Mouse (Mus musculus): ENCODE data around the gene Ehbp1l1. TPM values are rescaled to one million over a fixed set of nuclear protein-coding genes. Genes with fewer than 3 reads are reported as not detected.

Gene Ehbp1l1
- polyA plus RNA-seq, 1 experiment from 2014 or later: 6.7 TPM

DNA sequence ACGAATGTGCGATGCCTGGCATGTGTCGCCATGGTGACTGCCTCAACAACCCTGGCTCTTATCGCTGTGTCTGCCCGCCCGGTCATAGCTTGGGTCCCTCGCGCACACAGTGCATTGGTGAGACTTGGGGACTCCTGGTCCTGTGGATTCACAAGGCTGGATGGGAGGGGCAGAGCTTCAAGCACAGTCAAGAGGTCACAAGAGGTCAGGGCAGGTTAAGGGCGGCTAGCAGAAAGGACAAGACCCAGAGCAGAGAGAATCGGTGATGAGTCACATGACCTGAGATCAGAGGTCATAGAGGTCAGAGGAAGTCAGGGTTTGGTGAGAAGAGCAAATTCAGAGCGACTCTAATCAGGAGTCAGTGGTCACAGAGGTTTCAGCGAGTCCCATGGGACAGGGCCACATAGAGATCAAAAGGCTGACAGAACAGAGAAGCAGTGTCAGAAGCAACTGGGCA is 20.8 kb upstream of the Ehbp1l1 start:
- ATAC-seq (ENCODE audit: low FRiP score): no peak

DNA sequence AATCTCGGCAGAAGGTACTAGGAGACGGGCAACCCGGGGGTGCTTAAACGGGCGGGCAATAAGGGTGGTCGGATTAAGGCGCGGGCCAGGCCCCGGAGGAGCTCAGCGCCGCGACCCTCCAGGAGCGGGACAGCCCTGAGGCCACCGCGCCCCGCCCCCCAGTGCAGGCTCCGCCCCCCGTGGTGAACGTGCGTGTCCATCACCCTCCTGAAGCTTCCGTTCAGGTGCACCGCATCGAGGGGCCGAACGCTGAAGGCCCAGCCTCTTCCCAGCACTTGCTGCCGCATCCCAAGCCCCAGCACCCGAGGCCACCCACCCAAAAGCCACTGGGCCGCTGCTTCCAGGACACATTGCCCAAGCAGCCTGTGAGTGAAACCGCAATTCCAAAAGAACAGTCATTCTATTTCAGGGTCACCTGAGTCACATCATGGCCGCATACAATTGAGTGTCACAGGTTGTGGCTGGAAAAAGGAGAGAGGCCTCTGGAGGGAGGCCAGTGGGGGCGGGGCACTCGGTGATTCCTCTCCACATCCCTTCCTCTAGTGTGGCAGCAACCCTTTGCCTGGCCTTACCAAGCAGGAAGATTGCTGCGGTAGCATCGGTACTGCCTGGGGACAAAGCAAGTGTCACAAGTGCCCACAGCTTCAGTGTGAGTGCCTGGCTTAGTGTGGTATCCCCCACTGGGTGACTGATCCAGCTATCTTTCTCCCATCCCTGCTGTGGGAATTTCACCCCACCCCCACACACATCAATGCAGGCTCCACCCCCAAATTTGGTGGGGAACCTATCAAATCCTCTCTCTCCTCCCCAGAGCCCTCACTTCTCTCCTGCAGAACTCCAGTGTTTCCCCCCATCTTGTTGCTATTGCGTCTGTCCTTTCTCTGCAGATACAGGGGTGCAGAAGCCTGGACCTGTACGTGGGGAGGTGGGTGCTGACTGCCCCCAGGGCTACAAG is 19.9 kb upstream of the Ehbp1l1 start:
- Histone ChIP-seq H3K4me1 (replicated peaks) (peaks cover 52% of the 10 kb centered on the region), H3K27me3 (peaks cover 97% of the 10 kb centered on the region)
- WGBS: 5% methylated on average over 36 of the region's 36 CpGs

More for the DNA sequence above, 20.8 kb upstream of the Ehbp1l1 start:
- Histone ChIP-seq H3K4me3 (no peak overlapping the region), H3K36me3 (no peaks in the 10 kb centered on the region), H3K27ac (no peak overlapping the region), H3K4me1 (replicated peaks) (peaks cover 52% of the 10 kb centered on the region), H3K9me3 (no peaks in the 10 kb centered on the region), H3K9ac (no peak overlapping the region), H3K27me3 (peaks cover 99% of the 10 kb centered on the region), H3K4me2 (peak overlapping the region; percentile 9; the same call in 1 of the 2 replicates)
- 21% methylated on average over 12 of the region's 12 CpGs for WGBS

DNA sequence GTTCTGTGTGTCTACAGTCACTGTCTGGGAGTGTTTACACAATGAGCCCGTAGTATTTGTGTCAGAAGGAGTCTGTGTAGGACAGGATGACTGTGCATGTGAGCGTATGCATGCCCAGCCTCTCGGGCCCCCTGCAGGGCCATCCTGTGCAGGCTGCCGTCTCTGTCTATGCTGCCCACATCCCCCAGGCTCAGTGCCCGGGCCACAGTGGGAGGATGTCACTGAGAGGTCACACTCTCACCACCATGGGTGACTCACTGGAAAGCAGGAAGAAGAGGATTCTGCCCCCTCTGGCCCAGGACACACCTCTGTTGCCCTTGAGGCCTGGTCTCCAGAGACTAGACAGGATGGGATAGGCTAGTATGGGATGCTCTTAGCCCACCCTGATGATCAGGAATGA is 17.5 kb upstream of the Ehbp1l1 start:
- H3K4me1 ChIP-seq (replicated peaks): peaks cover 62% of the 10 kb centered on the region
- 58% methylated on average over 5 of the region's 5 CpGs for WGBS
- no peak for ATAC-seq (ENCODE audit: low FRiP score)
- no peaks in the 10 kb centered on the region for H3K36me3 ChIP-seq
- H3K9me3 ChIP-seq: no peaks in the 10 kb centered on the region
- peaks cover 97% of the 10 kb centered on the region for H3K27me3 ChIP-seq
- H3K4me2 ChIP-seq: peak overlapping the region; percentile 89
- H3K4me3 ChIP-seq: no peak overlapping the region
- no peak overlapping the region for H3K27ac ChIP-seq
- H3K9ac ChIP-seq: peak overlapping the region; percentile 43; the same call in 1 of the 2 replicates

More for the DNA sequence above, 19.9 kb upstream of the Ehbp1l1 start:
- no peaks in the 10 kb centered on the region for H3K9me3 ChIP-seq
- ATAC-seq (ENCODE audit: low FRiP score): no peak
- H3K27ac ChIP-seq: no peak overlapping the region
- peak overlapping the region; percentile 44 for H3K4me2 ChIP-seq
- H3K36me3 ChIP-seq: no peaks in the 10 kb centered on the region
- H3K9ac ChIP-seq: peak overlapping the region; percentile 58
- H3K4me3 ChIP-seq: peak overlapping the region; percentile 17

DNA sequence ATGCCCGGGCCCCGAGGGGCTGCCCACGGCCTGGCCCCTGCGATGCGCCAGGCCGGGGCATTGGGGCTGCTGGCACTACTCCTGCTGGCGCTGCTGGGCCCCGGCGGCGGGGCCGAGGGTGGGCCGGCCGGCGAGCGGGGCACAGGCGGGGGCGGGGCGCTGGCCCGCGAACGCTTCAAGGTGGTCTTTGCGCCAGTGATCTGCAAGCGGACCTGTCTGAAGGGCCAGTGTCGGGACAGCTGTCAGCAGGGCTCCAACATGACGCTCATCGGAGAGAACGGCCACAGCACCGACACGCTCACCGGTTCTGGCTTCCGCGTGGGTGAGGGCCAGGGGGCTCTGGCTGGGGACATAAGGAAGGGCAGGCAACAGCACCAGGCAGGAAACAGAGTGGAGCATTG is 16.1 kb upstream of the Ehbp1l1 start:
- Histone ChIP-seq H3K4me3 (peak overlapping the region; percentile 52), H3K27me3 (peaks cover 88% of the 10 kb centered on the region), H3K9me3 (no peaks in the 10 kb centered on the region), H3K36me3 (no peaks in the 10 kb centered on the region), H3K4me1 (replicated peaks) (peaks cover 62% of the 10 kb centered on the region), H3K27ac (peak overlapping the region; percentile 84), H3K4me2 (peak overlapping the region; percentile 89), H3K9ac (peak overlapping the region; percentile 78)
- ATAC-seq (ENCODE audit: low FRiP score): peak; percentile 12
- 1% methylated on average over 32 of the region's 32 CpGs for WGBS

DNA sequence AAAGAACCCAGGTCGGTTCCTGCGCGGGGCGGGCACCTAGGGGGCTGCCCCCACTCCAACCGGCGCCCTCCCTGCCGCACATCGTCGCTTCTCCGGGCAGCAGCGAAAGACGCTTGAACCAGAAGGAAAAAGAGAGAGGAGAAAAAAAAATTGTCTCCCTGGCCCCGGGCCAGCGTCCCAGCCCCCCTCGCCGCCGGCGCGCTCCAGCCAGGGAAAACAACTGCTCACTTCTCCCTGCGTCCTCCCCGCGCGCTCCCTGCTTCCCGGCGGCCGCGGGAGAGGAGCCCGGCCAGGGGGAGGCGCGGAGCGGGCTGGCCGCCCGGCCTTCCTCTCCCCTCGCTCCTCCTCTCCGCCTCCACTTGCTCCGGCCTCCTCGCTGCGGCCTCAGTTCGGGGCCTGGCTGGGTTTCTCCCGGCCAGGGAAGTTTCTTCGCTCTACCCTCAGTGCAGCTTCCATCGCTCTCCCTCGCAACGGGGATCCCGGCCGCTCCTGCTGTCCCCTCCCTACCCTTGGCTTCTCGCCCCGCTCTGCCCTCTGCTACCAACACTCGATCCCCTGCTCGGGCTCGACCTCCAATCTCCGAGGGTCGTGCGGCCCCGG is 15.6 kb upstream of the Ehbp1l1 start:
- peaks cover 59% of the 10 kb centered on the region for H3K4me1 ChIP-seq (replicated peaks)
- H3K4me3 ChIP-seq: peak overlapping the region; percentile 52
- under 1% methylated on average over 51 of the region's 55 CpGs for WGBS
- no peaks in the 10 kb centered on the region for H3K36me3 ChIP-seq
- peaks cover 87% of the 10 kb centered on the region for H3K27me3 ChIP-seq
- peak; percentile 68 for ATAC-seq (ENCODE audit: low FRiP score)
- no peaks in the 10 kb centered on the region for H3K9me3 ChIP-seq
- peak overlapping the region; percentile 89 for H3K4me2 ChIP-seq
- peak overlapping the region; percentile 84 for H3K27ac ChIP-seq
- H3K9ac ChIP-seq: peak overlapping the region; percentile 78

DNA sequence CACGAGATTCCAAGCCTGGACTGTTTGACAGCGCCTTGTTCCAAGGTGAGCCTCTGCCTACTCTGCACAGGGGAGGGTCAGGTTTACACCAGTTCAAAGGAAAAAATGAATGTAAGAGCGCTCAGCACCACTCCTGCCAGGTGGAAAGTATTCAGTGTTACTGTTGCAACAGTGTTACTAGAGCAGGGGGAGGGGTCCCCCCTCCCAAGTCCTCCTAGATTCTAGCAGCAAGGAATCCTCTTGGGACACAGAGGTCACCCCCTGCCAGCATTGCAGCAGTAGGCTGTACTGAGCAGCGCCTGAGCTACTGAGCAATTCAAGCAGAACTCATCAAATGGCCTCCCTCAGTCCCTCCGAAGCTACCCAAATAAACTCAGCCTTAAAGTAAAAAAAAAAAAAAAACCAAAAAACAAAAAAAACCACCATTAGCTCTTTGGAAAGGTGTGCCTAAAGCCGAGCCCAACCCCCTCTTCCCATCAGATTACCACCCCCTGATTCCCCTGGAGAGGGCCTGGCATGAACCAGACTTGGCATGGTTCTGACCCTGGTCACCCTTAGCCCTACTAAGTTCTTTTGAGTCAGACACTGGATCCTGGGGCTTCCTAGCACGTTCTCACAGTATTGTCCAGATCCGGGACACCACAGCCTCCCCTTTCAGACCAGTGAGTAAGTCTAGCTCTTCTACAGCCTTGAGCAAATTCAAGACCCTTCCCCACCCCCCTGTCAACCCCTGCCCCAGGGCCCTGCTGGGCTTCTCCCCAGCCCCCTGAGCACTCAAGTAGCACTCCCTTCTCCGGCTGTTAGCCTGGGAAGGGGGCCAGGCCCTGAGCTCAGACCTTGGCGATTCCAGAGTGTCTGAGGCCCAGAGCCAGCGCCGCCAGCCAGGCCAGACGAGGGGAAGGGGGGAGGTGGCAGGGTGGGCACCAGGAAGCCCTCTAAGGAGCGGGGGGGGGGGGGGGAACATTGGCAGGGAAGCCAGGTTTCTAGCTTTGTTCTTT is 14.5 kb upstream of the Ehbp1l1 start, which contains the start of gene Ltbp3:
TSS of gene Ltbp3 (plus strand) at position 585 of the 998 bp plus-strand sequence.
- Histone ChIP-seq H3K27ac (peak within 1 kb of the TSS; percentile 84), H3K4me3 (peak within 1 kb of the TSS; percentile 52), H3K27me3 (peaks cover 86% of the 10 kb centered on the region), H3K9me3 (no peaks in the 10 kb centered on the region), H3K36me3 (no peaks in the 10 kb centered on the region), H3K9ac (peak within 1 kb of the TSS; percentile 78), H3K4me2 (peak within 1 kb of the TSS; percentile 89), H3K4me1 (replicated peaks) (peaks cover 48% of the 10 kb centered on the region)
- ATAC-seq (ENCODE audit: low FRiP score): peak; percentile 46; the same call in 1 of the 2 replicates
- WGBS: 21% methylated on average over 13 of the region's 14 CpGs

DNA sequence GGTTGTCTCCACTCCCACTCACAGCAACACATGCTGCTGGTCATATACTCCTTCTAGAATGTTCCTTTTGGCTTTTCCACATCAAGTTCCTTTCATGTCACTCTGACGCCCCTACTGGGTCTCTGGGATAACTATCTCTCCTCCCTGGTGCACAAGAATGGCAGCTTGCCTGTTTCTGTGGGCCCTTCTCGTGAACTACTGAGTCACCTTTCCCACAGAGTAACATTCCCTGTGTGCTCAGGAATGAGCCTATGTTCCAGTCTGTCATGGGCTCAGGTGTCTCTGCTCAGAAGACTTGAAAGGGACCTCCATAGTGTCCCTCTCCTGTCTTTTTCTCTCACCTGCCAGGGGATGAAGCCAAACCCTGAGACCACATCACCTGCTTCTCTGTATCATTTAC is 13.3 kb upstream of the Ehbp1l1 start:
- no peak overlapping the region for H3K9ac ChIP-seq
- H3K27me3 ChIP-seq: peaks cover 85% of the 10 kb centered on the region
- ATAC-seq (ENCODE audit: low FRiP score): no peak
- H3K4me3 ChIP-seq: no peak overlapping the region
- no peaks in the 10 kb centered on the region for H3K36me3 ChIP-seq
- peaks cover 42% of the 10 kb centered on the region for H3K4me1 ChIP-seq (replicated peaks)
- no peak overlapping the region for H3K27ac ChIP-seq
- H3K9me3 ChIP-seq: no peaks in the 10 kb centered on the region
- H3K4me2 ChIP-seq: no peak overlapping the region
- WGBS: 56% methylated on average over 2 of the region's 2 CpGs

DNA sequence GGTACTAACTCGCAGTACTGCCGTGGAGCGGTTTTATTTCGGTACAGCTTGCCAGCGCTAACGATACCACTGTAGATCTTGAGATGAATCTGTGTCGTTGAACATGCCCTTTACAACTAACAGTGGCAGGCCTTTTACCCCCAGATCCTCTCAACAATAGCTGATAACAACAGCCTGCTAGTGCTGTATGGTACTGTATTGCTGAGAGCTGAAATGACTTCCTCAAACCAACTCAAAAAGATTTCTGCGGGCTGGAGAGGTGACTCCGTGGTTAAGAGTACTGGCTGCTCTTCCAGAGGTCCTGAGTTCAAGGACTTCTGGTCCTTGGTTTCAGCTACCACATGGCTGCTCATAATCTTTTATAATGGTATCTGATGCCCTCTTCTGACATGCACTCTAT is 8.2 kb upstream of the Ehbp1l1 start:
- Histone ChIP-seq H3K36me3 (no peaks in the 10 kb centered on the region), H3K9me3 (no peaks in the 10 kb centered on the region), H3K4me3 (no peak overlapping the region), H3K27me3 (peaks cover 41% of the 10 kb centered on the region), H3K27ac (no peak overlapping the region), H3K4me1 (replicated peaks) (peaks cover 22% of the 10 kb centered on the region), H3K9ac (no peak overlapping the region), H3K4me2 (no peak overlapping the region)
- WGBS: 83% methylated on average over 9 of the region's 9 CpGs
- ATAC-seq (ENCODE audit: low FRiP score): no peak

DNA sequence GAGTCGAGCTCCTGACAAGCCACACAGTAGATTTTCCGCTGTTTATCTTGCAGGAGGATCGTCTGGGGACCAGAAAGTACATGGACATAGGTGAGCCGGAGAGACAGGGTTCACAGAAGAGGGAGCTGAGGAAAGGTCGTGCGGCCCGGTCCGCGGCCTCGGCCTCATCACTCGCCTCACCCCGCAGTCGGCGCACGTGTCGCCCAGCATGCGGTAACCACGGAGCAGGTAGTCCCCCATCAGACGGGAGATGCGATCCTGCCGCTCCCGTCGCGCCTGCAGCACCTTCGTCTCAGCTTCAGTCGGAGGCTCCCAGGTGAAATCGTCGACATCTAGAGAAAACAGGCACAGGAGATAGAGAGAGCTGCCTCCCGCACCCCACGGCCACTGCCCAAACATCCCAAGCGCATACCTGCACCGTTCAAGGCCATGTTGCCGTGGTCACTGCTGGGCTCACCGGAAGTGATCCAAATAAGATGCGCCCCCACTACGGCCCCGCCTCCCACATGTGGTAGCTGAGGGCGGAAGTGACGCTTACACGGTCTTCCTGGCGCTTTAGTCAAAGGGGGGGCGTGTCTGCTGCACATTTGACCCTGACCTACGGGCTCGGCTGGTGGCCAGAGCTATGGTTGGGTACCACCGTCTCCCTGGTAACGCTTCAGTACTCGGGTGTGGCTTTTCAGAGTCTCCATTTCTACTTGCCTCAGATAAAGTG is 5.3 kb upstream of the Ehbp1l1 start:
- under 1% methylated on average over 47 of the region's 47 CpGs for WGBS
- peak overlapping the region; percentile 84 for H3K9ac ChIP-seq
- H3K4me3 ChIP-seq: peak overlapping the region; percentile 96
- peak; percentile 80 for ATAC-seq (ENCODE audit: low FRiP score)
- H3K27ac ChIP-seq: peak overlapping the region; percentile 40
- no peaks in the 10 kb centered on the region for H3K9me3 ChIP-seq
- peaks cover 45% of the 10 kb centered on the region for H3K4me1 ChIP-seq (replicated peaks)
- peaks cover 5% of the 10 kb centered on the region; the same call in 1 of the 2 replicates for H3K36me3 ChIP-seq
- H3K4me2 ChIP-seq: peak overlapping the region; percentile 99
- peaks cover 23% of the 10 kb centered on the region for H3K27me3 ChIP-seq

DNA sequence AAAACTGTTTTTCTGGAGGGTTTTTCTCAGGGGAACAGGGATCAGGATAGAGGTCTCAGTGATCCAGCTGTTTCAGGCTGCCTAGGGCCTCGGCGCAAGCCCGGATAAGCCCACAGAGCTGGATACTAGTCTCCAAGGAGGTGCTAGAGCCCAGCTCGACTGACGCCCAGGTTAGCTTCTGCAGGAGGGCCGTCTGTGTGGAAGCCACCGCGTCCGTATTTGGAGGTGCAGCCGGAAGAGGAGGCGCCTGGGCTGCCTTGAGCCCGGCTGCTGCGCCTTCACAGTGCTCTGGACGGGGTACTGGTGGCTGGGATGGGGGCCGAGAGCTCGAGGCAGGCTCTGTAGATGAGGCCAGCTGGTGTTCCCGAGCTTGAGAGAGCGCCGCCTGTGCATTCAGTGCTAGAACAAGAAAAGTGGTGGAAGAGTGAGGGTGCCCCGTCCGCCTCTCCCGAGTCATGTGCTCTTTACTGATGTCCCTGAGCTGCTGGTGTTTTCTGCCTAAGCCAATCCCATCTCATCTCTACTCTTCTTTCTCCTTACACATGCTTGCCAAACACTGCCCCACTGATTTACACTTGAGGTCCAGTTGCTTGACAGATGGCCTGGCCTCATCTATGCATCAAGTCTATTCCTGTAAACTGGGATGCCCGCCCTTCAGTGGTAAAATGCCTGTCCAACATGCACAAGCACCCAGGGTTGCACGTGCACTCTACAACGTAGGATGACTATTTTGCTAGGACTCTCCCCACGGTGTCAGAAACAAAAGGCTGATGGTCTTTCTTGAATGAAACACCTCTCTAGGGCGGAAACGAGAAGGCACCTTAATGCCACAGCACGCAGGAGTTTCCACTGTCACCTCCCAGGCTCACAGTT is 4.4 kb upstream of the Ehbp1l1 start:
- no peak for ATAC-seq (ENCODE audit: low FRiP score)
- Histone ChIP-seq H3K36me3 (peaks cover 6% of the 10 kb centered on the region), H3K4me3 (peak overlapping the region; percentile 96), H3K9me3 (no peaks in the 10 kb centered on the region), H3K27me3 (peaks cover 15% of the 10 kb centered on the region), H3K4me1 (replicated peaks) (peaks cover 54% of the 10 kb centered on the region), H3K4me2 (peak overlapping the region; percentile 99), H3K9ac (peak overlapping the region; percentile 84), H3K27ac (peak overlapping the region; percentile 98)
- 78% methylated on average over 29 of the region's 29 CpGs for WGBS

Measured in hindbrain, embryonic 13.5 days (tissue).